Mouse (Mus musculus): ENCODE measurements at regions not wholly inside any gene's neighbourhood (a gene's known extent, or its start where the extent isn't known, plus 50 kb on each side); places are given as distances from the start of the nearest gene placed in this dataset.

DNA sequence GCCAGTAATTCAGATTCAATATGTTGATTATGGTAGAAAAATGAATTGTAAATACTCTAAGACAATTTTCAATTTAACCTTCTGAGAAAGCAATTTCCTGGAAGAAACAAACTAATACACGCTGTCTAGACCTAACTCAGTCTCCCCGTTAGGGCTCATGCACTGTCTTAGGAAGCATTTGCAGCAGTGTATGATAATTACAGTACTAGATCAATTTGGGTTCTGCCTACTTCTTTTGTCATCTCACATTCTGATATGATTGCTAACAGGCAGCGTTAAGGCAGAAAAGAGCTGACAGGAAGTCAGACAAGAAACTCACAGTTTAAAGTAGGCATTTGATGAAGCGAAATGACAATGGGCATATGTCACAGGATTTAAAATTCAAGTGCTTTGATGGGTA, 294.1 kb upstream of the Tyrp1 start:
- TF ChIP-seq EP300 (IDR thresholded peaks at IDR 0.05; ENCODE audit: insufficient read depth, low read depth, low read length) (no peak), CTCF (IDR thresholded peaks at IDR 0.05; ENCODE audit: low read depth, low read length) (no peak), POLR2A (IDR thresholded peaks at IDR 0.05; ENCODE audit: insufficient read depth, low read length) (no peak)
